Mouse (Mus musculus): ENCODE data around the gene Zfp14.

Zfp14 gene

GRCm38 (mm10) chr7:30028572-30028971 is 22.6 kb downstream of the Zfp14 start:
- DNase-seq (ENCODE audit: low spot score in 2 of 2): no peak

GRCm38 (mm10) chr7:30027331-30027730 is 23.8 kb downstream of the Zfp14 start:
- no peak for DNase-seq (ENCODE audit: low spot score in 2 of 2)

GRCm38 (mm10) chr7:30025358-30025757 is 25.8 kb downstream of the Zfp14 start:
- DNase-seq (ENCODE audit: low spot score in 2 of 2): no peak

- DNase-seq (ENCODE audit: low spot score in 2 of 2): no peak
These were observed 27.4 kb downstream of the Zfp14 start for GRCm38 (mm10) chr7:30023800-30024199.

- DNase-seq (ENCODE audit: low spot score in 2 of 2): no peak
These were observed 27.9 kb downstream of the Zfp14 start for GRCm38 (mm10) chr7:30023324-30023723.

- DNase-seq (ENCODE audit: low spot score in 2 of 2): no peak
These were observed 31.6 kb downstream of the Zfp14 start for GRCm38 (mm10) chr7:30019543-30019942.

- no peak for DNase-seq (ENCODE audit: low spot score in 2 of 2)
These were observed 34.0 kb downstream of the Zfp14 start for GRCm38 (mm10) chr7:30017226-30017625.

- DNase-seq (ENCODE audit: low spot score in 2 of 2): peak; percentile 43 to 78
These were observed 38.2 kb downstream of the Zfp14 start for GRCm38 (mm10) chr7:30012956-30013363.

GRCm38 (mm10) chr7:30010551-30011195 is 40.5 kb downstream of the Zfp14 start:
- DNase-seq (ENCODE audit: low spot score in 2 of 2): peak in 1 of 2 experiments; percentile 24

- DNase-seq (ENCODE audit: low spot score in 2 of 2): peak; percentile 62 to 64
These were observed 41.7 kb downstream of the Zfp14 start for GRCm38 (mm10) chr7:30009321-30010085.

GRCm38 (mm10) chr7:30008020-30008690 is 43.0 kb downstream of the Zfp14 start:
- no peak for DNase-seq (ENCODE audit: low spot score in 2 of 2)

GRCm38 (mm10) chr7:30007601-30008000 is 43.6 kb downstream of the Zfp14 start:
- peak in 1 of 2 experiments; percentile 29 for DNase-seq (ENCODE audit: low spot score in 2 of 2)

- no peak for DNase-seq (ENCODE audit: low spot score in 2 of 2)
These were observed 50.6 kb downstream of the Zfp14 start for GRCm38 (mm10) chr7:30000601-30001000.

GRCm38 (mm10) chr7:29995134-29995533 is 56.0 kb downstream of the Zfp14 start:
- no peak for DNase-seq (ENCODE audit: low spot score in 2 of 2)

GRCm38 (mm10) chr7:29993340-29993739 is 57.8 kb downstream of the Zfp14 start:
- no peak for DNase-seq (ENCODE audit: low spot score in 2 of 2)

GRCm38 (mm10) chr7:29992698-29993097 is 58.5 kb downstream of the Zfp14 start:
- DNase-seq (ENCODE audit: low spot score in 2 of 2): no peak

GRCm38 (mm10) chr7:29989031-29989430 is 62.1 kb downstream of the Zfp14 start:
- DNase-seq (ENCODE audit: low spot score in 2 of 2): no peak

- no peak for DNase-seq (ENCODE audit: low spot score in 2 of 2)
These were observed 63.6 kb downstream of the Zfp14 start for GRCm38 (mm10) chr7:29987551-29987950.

All from frontal cortex, postnatal 36 days (tissue).